Mouse (Mus musculus): ENCODE results near the gene Tspo2.
"Not testable (repeated sequence)": the region's sequence is repeated elsewhere in the genome, so short reads cannot be mapped to it uniquely, and the experiment has no call there.

Gene Tspo2

GRCm38 (mm10) chr17:48451353-48451675, at the start of gene Tspo2:
Gene Tspo2, minus strand, starts transcription at chr17:48451522.
- DNase-seq (ENCODE audit: low spot score): no peak

- no peak for DNase-seq (ENCODE audit: low spot score)
Measured at GRCm38 (mm10) chr17:48500846-48501445, 49.6 kb upstream of the Tspo2 start.

DNA sequence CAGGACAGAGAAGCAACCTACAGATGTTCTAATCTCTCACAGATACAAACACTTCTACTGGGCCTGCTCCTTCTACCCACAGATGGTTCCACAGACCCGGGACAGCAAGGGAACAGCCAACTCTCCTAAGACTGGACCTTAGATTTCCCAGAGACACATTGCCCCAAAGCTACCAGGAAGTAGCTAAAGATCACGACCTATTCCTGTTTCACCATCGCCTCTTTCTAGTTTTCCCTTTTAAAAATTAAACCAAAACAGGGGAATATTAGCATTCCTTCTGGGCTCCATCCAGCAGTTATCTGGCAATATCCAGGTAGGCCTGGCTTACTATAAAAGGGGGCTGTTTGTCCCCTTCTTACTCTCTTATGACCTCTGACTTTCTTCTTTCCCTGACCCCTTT, 46.7 kb upstream of the Tspo2 start:
- DNase-seq (ENCODE audit: low spot score): no peak

- peak; percentile 23 for DNase-seq (ENCODE audit: low spot score)
Measured at GRCm38 (mm10) chr17:48493986-48494385, 42.7 kb upstream of the Tspo2 start.

DNA sequence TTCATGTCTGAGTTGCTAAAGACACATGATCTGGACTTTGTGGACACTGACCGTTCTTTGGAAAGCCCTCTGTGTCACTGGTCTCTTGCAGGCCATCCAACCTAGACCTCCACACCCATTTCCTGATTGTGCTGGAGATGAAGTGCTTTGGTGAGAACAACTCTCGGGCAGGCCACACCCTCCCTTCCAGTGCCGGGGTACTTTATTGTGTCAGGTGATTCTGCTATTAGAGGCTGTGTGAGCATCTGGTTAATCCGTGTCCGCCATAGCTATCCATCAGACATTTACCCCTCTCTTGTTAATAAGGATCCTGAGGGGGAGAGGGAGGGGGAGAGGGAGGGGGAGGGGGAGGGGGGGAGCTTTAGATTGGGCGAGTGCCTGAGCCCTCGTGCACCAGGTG, 42.3 kb upstream of the Tspo2 start:
- no peak for DNase-seq (ENCODE audit: low spot score)

DNA sequence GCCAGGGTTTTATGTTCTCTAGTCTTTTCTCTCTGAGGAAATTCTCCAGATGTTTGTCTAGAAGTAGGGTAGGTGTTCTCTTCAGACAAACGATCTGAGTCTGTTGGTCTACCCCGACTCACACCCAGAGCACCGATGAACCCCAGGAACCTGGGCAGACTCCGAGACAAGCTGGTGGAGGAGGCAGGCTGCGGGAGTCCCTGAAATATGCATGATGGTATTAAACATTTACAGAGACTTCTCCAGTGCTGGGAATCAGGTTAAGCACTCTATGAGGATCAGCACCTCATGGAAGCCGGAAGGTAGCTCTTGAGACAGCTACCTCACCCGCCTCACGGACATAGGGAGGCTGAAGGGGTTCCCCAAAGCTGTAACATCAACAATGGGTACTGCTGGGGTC, 41.3 kb upstream of the Tspo2 start:
- no peak for DNase-seq (ENCODE audit: low spot score)

GRCm38 (mm10) chr17:48489466-48489865, 38.1 kb upstream of the Tspo2 start:
- DNase-seq (ENCODE audit: low spot score): no peak

GRCm38 (mm10) chr17:48484191-48484590, 32.9 kb upstream of the Tspo2 start:
- DNase-seq (ENCODE audit: low spot score): no peak

GRCm38 (mm10) chr17:48483764-48484163, 32.4 kb upstream of the Tspo2 start:
- DNase-seq (ENCODE audit: low spot score): no peak

- DNase-seq (ENCODE audit: low spot score): no peak
Measured at GRCm38 (mm10) chr17:48479952-48480351, 28.6 kb upstream of the Tspo2 start.

DNA sequence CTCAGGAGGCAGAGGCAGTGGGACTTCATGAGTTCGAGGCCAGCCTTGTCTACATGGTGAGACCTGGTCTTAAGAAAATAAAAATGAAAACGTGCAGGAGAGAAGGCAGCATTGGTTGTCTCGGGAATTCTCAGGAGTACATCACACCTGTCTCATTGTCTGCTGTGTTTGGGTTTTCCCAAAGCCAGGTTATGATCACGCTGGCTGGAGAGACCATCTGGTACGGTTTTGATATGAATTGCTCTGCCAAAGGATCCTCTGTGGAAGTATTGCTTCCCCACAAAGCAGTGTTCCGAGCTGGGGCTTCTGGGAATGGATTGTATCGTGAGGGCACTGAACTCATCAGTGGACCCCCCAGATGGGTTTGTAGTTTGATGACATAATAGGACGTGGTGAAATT, 24.1 kb upstream of the Tspo2 start:
- DNase-seq (ENCODE audit: low spot score): no peak

GRCm38 (mm10) chr17:48474282-48474681, 23.0 kb upstream of the Tspo2 start:
- not testable (repeated sequence) for DNase-seq (ENCODE audit: low spot score)

GRCm38 (mm10) chr17:48467395-48468231, 16.3 kb upstream of the Tspo2 start:
- DNase-seq (ENCODE audit: low spot score): peak; percentile 41

DNA sequence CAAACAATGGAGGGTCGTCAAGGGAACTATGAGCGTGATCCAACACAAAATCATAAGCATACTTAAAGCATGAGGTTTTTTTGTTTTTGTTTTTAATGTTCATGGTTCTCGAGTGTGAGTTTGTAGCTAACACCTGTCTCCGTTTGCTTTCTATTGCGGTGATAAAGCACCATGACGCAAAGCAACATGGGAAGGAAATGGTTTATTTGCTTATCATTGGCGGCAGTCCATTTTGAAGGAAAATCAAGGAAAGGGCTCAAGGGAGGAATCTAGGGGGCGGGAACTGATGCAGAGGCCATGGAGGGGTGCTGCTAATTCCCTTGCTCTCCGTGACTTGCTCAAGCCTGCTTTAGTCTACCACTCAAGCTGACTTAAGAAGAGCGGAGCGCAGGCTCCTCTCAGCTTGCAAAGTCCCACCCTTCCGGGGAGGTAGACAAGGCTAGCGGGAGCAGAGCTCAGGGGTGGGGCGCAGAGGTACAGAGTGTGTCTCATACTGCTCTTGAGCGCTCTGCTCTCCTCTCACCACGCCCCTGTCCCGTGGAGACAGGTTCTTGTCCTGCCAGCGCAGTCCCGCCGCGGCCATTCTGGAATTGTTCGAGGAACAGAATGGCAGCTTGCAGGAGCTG, 15.6 kb upstream of the Tspo2 start:
- no peak for DNase-seq (ENCODE audit: low spot score)

DNA sequence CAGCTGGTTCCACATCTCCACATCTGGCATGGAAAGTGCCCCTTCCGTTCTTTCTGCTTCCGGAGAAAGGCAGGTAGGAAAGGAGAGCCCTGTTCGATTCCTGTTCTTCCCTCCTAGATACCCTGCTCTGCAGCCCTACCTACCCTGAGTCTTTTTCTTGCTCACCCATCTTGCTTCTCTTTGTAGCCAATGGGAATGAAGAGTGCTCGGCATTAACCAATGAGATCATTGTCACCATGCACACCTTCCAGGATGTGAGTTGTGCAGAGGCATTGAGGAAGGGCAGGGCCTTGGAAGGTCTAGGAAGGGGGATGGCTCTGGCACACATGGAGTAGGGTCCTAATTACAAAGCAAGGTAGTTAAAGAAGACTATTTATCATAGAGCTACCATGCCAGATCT, 12.1 kb upstream of the Tspo2 start:
- no peak for DNase-seq (ENCODE audit: low spot score)

DNA sequence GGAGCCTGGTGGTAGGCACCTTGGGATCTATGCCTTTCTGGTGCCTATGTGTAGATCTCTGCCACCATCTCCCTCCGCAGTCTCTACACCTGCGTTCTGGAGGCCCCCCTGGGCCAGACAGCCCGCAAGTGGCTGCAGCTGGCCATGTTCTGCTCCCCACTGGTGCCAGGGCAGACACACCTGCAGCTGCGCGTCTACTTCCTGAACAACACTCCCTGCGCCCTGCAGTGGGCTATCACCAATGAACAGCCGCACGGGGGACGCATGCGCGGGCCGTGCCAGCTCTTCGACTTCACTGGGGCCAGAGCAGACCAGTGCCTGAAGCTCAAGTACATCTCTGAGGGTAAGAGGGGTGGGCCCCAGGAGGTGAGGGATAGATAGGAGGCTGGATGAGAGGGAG, 10.8 kb upstream of the Tspo2 start:
- DNase-seq (ENCODE audit: low spot score): no peak

GRCm38 (mm10) chr17:48457971-48458653, 6.8 kb upstream of the Tspo2 start:
- no peak for DNase-seq (ENCODE audit: low spot score)

GRCm38 (mm10) chr17:48455955-48456354, 4.6 kb upstream of the Tspo2 start:
- DNase-seq (ENCODE audit: low spot score): no peak

DNA sequence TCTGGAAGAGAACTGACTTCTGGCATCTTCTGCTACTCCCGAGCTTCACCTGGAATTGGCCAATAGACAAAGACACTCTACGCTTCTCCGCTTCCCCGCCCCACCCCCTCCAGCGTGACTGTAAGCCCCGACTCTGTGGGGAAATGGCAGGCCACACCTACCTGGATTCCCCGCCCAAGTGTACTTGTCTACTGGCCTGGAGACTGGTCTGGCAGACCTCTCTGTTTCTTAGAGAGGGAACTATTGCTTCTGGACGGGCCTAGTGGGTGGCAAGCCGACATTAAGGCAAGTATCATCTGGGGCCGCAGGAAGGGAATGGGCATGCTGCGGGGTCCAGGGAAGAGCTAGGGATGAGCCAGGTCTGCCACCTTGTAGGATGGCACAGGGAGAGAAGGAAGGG, 3.4 kb upstream of the Tspo2 start, which contains the start of gene Unc5cl:
Unc5cl (plus strand) TSS at position 214 of the 400 bp plus-strand sequence.
- DNase-seq (ENCODE audit: low spot score): no peak

DNA sequence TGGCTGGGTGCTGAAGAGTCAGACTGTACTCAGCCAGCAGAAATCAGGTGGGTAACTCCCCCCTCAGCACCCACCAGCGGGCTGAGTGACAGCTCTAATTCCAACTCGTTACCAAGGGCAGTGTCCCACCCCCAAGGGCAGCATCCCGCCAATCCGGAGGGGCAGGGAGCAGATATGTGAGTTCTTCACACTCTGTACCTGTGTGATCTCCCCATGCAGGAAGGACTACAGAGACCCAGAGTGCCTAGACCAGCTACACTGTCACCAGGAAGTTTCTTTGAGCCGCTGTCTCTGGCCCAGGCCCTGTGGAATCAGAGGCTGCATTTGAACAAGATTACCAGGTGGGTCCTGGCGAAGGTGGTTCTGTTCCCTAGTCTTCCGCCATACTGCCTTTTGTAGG, 2.9 kb upstream of the Tspo2 start:
- DNase-seq (ENCODE audit: low spot score): no peak

DNA sequence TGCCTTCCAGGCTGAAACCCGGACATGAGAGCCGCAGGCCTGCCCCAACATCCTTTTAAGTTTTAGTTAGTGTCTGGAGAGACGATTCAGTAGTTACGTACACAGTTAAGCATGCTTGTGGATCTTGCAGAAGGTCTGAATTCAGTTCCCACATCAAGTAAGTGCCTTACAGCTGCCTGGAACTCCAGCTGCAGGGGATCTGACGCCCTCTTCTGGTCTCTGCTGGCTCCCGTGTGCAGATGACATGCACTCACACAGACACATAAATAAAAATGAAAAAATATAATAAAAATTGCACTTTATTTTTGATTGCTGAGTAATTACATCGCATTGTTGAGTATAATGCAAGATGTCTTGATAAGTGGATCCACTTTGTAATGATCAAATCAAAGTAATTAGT, 2.2 kb upstream of the Tspo2 start:
- DNase-seq (ENCODE audit: low spot score): no peak

GRCm38 (mm10) chr17:48451753-48452444, 577 bp upstream of the Tspo2 start:
- no peak for DNase-seq (ENCODE audit: low spot score)

All from ovary, adult 18-20 months (tissue).